Mouse (Mus musculus): ENCODE measurements around the gene Rhbdf1. TPM values are rescaled to one million over a fixed set of nuclear protein-coding genes. Genes with fewer than 3 reads are reported as not detected.

Gene Rhbdf1
- polyA plus RNA-seq, 1 experiment from 2014 or later: 28.2 TPM

Other genes starting within 250 kb of the Rhbdf1 start
- gene Nsg2, start 221.8 kb downstream of the Rhbdf1 start, polyA plus RNA-seq (2014; fragmentation: Nextera tagmentation; extraction: Ambion mirVana): 0.82 and 0.87 TPM in 2 replicates
- gene Il9r, start 22.0 kb downstream of the Rhbdf1 start, polyA plus RNA-seq (2014; fragmentation: Nextera tagmentation; extraction: Ambion mirVana): not detected in 2 replicates
- 59.6 and 72.2 TPM in 2 replicates for gene Snrnp25, start 16.9 kb downstream of the Rhbdf1 start, polyA plus RNA-seq (2014; fragmentation: Nextera tagmentation; extraction: Ambion mirVana)
- gene Mpg, start 4.2 kb upstream of the Rhbdf1 start, polyA plus RNA-seq (2014; fragmentation: Nextera tagmentation; extraction: Ambion mirVana): 22.0 and 22.5 TPM in 2 replicates
- 26.1 and 34.6 TPM in 2 replicates for gene Nprl3, start 45.4 kb upstream of the Rhbdf1 start, polyA plus RNA-seq (2014; fragmentation: Nextera tagmentation; extraction: Ambion mirVana)
- gene Hba-x, start 54.1 kb upstream of the Rhbdf1 start, polyA plus RNA-seq (2014; fragmentation: Nextera tagmentation; extraction: Ambion mirVana): 9,744 and 12,458 TPM in 2 replicates
- 8,943 and 11,032 TPM in 2 replicates for gene Hba-a1, start 61.2 kb upstream of the Rhbdf1 start, polyA plus RNA-seq (2014; fragmentation: Nextera tagmentation; extraction: Ambion mirVana)
- gene Hbq1b, start 64.7 kb upstream of the Rhbdf1 start, polyA plus RNA-seq (2014; fragmentation: Nextera tagmentation; extraction: Ambion mirVana): 23.0 and 24.4 TPM in 2 replicates
- 18,841 and 22,217 TPM in 2 replicates for gene Hba-a2, start 74.2 kb upstream of the Rhbdf1 start, polyA plus RNA-seq (2014; fragmentation: Nextera tagmentation; extraction: Ambion mirVana)
- gene Hbq1a, start 77.8 kb upstream of the Rhbdf1 start, polyA plus RNA-seq (2014; fragmentation: Nextera tagmentation; extraction: Ambion mirVana): 0.64 and 1.2 TPM in 2 replicates
- 14.8 and 15.3 TPM in 2 replicates for gene Sh3pxd2b, start 125.5 kb upstream of the Rhbdf1 start, polyA plus RNA-seq (2014; fragmentation: Nextera tagmentation; extraction: Ambion mirVana)
- 34.7 and 39.1 TPM in 2 replicates for gene Ubtd2, start 233.1 kb upstream of the Rhbdf1 start, polyA plus RNA-seq (2014; fragmentation: Nextera tagmentation; extraction: Ambion mirVana)

All from heart, embryonic 11.5 days (tissue).